Mouse (Mus musculus) G1E (cell line): ENCODE data around the gene Capn7. TPM values are rescaled to one million over a fixed set of nuclear protein-coding genes. Genes with fewer than 3 reads are reported as not detected.

ENCODE experiments used
- ATAC-seq: 2 replicates; pipeline ENCODE4 v1.8.0; 2016; ENCODE audit warnings: mild to moderate bottlenecking; ENCODE audit not compliant: insufficient number of reproducible peaks, poor library complexity, low FRiP score, severe bottlenecking; ENCODE audit errors: extremely low read depth
- DNase-seq: peaks from one replicate; pipeline ENCODE4 v3.0.0; 2012; ENCODE audit warnings: low spot score
- H3K27me3 ChIP-seq: 2 replicates; pipeline ENCODE4 v1.6.1; 2012; ENCODE audit warnings: mild to moderate bottlenecking, low read length, inconsistent platforms; ENCODE audit not compliant: insufficient read depth
- H3K36me3 ChIP-seq: replicated peaks from 2 replicates; pipeline ENCODE3; 2012; ENCODE audit warnings: mild to moderate bottlenecking, inconsistent platforms
- H3K4me1 ChIP-seq: 2 replicates; pipeline ENCODE4 v1.6.1; 2012; ENCODE audit warnings: low read depth, low read length, inconsistent platforms, mixed read lengths; ENCODE audit not compliant: insufficient read depth
- H3K4me3 ChIP-seq: 2 replicates; pipeline ENCODE4 v1.5.1; 2012; ENCODE audit warnings: low read depth, mild to moderate bottlenecking, inconsistent platforms, low read length, moderate library complexity, mixed read lengths
- H3K9me3 ChIP-seq: replicated peaks from 2 replicates; pipeline ENCODE4 v1.6.1; 2012; ENCODE audit warnings: inconsistent platforms
- CTCF ChIP-seq: IDR thresholded peaks from 2 replicates; pipeline ENCODE4 v1.5.1; 2012; ENCODE audit warnings: low read depth, low read length, inconsistent platforms, mixed read lengths
- GATA1 ChIP-seq: IDR thresholded peaks from 2 replicates; pipeline ENCODE4 v1.6.1; 2012; ENCODE audit warnings: borderline replicate concordance, low read length, inconsistent platforms, mixed read lengths
- GATA2 ChIP-seq: IDR thresholded peaks from 2 replicates; pipeline ENCODE4 v1.6.1; 2012; ENCODE audit warnings: low read depth, low read length, inconsistent platforms, borderline replicate concordance
- POLR2AphosphoS5 ChIP-seq: IDR thresholded peaks from 2 replicates; pipeline ENCODE4 v1.6.1; 2012; ENCODE audit warnings: low read depth, low read length, inconsistent platforms; ENCODE audit not compliant: insufficient replicate concordance
- TAL1 ChIP-seq: conservative IDR thresholded peaks from 2 replicates; pipeline ENCODE4 v1.6.1; 2012; ENCODE audit warnings: low read depth, low read length, inconsistent platforms, mixed read lengths
- polyA plus RNA-seq: library from polyadenylated mRNA; stranded (reverse); fragments of >175 nt; gene quantifications from 2 replicates; pipeline ENCODE4 v1.2.3, GENCODE M21; 2012
- total RNA-seq, 2 experiments: library from RNA; stranded (forward) in 1 of 2; stranded (reverse) in 1 of 2; fragments of 200-1000 nt in 1 of 2; fragments of >200 nt in 1 of 2; fragmentation: Nextera tagmentation in 1 of 2; gene quantifications; 2 replicates each; pipeline ENCODE4 v1.2.3; 2014 to 2017

Gene Capn7
- total and polyA plus RNA-seq, 3 experiments, result 6.6 to 66.6 (median 46.9) TPM

DNA sequence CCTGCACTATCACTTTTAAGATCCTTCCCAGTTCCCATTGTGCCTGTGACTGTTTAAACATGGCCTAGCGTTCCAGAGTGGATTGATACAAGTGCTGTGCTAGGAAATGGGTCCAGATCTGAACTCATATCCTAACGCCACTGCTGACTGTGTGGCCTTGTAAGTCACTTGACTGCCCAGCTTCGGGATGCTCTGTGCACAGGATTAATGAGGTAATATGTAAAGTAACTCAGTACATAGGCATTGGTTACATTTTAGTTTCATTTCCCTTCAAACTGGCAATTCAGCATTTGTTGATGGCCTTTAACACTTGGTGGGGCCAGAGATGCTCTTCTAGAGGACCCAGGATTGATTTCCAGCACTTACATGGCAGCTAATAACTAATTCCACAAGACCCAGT, 39.9 kb downstream of the Capn7 start:
- Histone ChIP-seq H3K36me3 (peaks cover 58% of the 10 kb centered on the region), H3K4me3 (no peak overlapping the region), H3K27me3 (no peaks in the 10 kb centered on the region), H3K4me1 (0 out of 2 replicates have a peak, but pooled peaks cover 3% of the 10 kb centered on the region), H3K9me3 (no peaks in the 10 kb centered on the region)
- no peak for ATAC-seq
- DNase-seq, result no peak
- TF ChIP-seq GATA1, result no peak
- no peak for TF ChIP-seq GATA2
- TF ChIP-seq POLR2AphosphoS5, result no peak

DNA sequence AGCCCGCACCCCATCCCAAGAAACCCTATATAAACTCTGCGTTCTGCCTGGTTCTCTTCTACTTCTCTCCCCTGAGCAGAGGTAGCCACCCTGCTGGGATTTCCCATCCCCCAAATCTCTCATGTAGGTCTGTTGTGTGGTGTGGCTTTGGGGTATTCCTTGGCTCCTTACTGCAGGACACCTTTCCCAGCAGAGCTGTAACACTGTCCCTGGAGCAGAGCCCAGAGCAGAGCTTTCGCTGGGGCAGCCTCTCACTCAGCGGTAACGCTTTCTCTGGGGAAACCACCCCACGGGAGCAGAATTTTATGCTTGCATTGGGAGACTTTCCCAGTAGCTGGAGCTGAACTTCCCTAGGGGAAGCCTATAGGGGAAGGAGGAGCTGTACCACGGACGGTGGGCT, 45.8 kb downstream of the Capn7 start:
- peaks cover 10% of the 10 kb centered on the region; the same call in 1 of the 2 replicates for H3K4me1 ChIP-seq
- no peak for TF ChIP-seq TAL1
- TF ChIP-seq CTCF, result no peak
- TF ChIP-seq GATA1, result no peak
- TF ChIP-seq GATA2, result no peak
- no peak for TF ChIP-seq POLR2AphosphoS5
- DNase-seq (no peak), ATAC-seq (no peak)
- H3K4me3 ChIP-seq, result no peak overlapping the region
- peaks cover 39% of the 10 kb centered on the region for H3K27me3 ChIP-seq
- H3K36me3 ChIP-seq, result peaks cover 7% of the 10 kb centered on the region
- H3K9me3 ChIP-seq, result no peaks in the 10 kb centered on the region

DNA sequence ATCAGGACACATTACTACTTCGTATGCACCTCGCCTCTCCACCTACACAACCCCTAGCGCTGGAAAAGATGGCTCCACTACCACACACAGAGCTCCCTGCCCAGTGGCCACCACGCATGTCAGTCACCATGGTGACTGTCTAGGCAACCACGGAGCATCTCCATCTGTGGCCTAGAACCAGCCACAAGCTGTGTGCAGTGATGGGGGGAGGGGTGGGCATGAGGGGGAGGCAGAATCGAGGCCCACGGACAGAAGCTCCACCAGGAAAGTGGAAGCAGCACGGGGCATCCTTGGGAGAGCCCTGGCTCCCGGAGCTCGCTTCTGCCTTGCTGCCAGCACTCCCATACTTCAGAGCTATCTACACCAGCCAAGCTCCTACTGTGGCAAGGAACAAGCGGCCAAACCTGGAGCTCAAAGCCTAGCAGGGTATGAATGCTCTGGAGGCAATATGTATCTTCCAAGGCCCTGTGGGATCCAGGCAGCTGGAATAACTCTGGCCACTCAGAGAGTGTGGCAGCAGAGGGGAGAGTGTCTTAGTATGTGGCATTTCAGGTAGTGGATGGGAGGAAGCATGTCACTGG, 47.1 kb downstream of the Capn7 start:
- ATAC-seq, result no peak
- H3K27me3 ChIP-seq, result peaks cover 51% of the 10 kb centered on the region
- H3K36me3 ChIP-seq, result no peaks in the 10 kb centered on the region
- DNase-seq, result no peak
- H3K9me3 ChIP-seq, result no peaks in the 10 kb centered on the region
- H3K4me1 ChIP-seq, result peaks cover 10% of the 10 kb centered on the region; the same call in 1 of the 2 replicates
- H3K4me3 ChIP-seq, result no peak overlapping the region
- no peak for TF ChIP-seq GATA1
- TF ChIP-seq TAL1, result no peak
- no peak for TF ChIP-seq CTCF
- TF ChIP-seq GATA2, result no peak
- no peak for TF ChIP-seq POLR2AphosphoS5

GRCm38 (mm10) chr14:31384366-31385323, 48.2 kb downstream of the Capn7 start:
- Histone ChIP-seq H3K27me3 (peaks cover 56% of the 10 kb centered on the region), H3K4me1 (peaks cover 10% of the 10 kb centered on the region; the same call in 1 of the 2 replicates), H3K9me3 (no peaks in the 10 kb centered on the region), H3K36me3 (no peaks in the 10 kb centered on the region), H3K4me3 (no peak overlapping the region)
- no peak for ATAC-seq
- TF ChIP-seq POLR2AphosphoS5 (no peak), TAL1 (no peak), CTCF (no peak)
- DNase-seq, result no peak

DNA sequence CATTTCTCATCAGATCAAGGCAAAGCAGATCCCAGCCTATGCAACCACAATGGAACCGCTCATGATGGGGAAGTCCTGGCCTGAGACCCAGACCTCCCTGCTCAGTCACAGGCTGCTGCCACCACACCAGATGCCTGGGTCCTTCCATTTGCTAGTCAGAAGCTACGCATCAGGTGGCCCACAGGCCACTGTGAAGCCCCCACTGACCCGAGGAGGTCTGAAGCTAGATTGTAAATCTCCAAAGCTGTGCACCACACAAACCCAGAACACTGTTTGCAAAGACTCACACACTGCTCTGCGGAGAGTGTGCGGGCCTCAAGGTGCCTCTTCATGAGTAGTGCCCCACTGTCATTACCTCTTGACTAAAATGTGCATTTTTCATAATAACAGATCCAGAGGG, 49.0 kb downstream of the Capn7 start:
- H3K9me3 ChIP-seq, result no peaks in the 10 kb centered on the region
- no peak overlapping the region for H3K4me3 ChIP-seq
- H3K36me3 ChIP-seq, result no peaks in the 10 kb centered on the region
- peaks cover 58% of the 10 kb centered on the region for H3K27me3 ChIP-seq
- DNase-seq, result no peak
- peaks cover 10% of the 10 kb centered on the region; the same call in 1 of the 2 replicates for H3K4me1 ChIP-seq
- TF ChIP-seq GATA1 (no peak), TAL1 (no peak), POLR2AphosphoS5 (no peak), CTCF (no peak), GATA2 (no peak)
- ATAC-seq, result no peak

GRCm38 (mm10) chr14:31385977-31386697, 49.7 kb downstream of the Capn7 start:
- peak; percentile 40; the same call in 1 of the 2 replicates for ATAC-seq
- Histone ChIP-seq H3K27me3 (peaks cover 58% of the 10 kb centered on the region), H3K36me3 (no peaks in the 10 kb centered on the region), H3K9me3 (no peaks in the 10 kb centered on the region), H3K4me3 (no peak overlapping the region), H3K4me1 (peaks cover 10% of the 10 kb centered on the region; the same call in 1 of the 2 replicates)
- peak; percentile 33 for DNase-seq
- TF ChIP-seq TAL1 (no peak), CTCF (0 out of 2 replicates have a peak, but pooled peaks have one; percentile 26), POLR2AphosphoS5 (no peak), GATA2 (no peak), GATA1 (no peak)
